Mouse (Mus musculus): ENCODE measurements around the gene Snx29. TPM values are rescaled to one million over a fixed set of nuclear protein-coding genes. Genes with fewer than 3 reads are reported as not detected.

Gene Snx29
- polyA plus RNA-seq, 2 experiments = 1.9 TPM

DNA sequence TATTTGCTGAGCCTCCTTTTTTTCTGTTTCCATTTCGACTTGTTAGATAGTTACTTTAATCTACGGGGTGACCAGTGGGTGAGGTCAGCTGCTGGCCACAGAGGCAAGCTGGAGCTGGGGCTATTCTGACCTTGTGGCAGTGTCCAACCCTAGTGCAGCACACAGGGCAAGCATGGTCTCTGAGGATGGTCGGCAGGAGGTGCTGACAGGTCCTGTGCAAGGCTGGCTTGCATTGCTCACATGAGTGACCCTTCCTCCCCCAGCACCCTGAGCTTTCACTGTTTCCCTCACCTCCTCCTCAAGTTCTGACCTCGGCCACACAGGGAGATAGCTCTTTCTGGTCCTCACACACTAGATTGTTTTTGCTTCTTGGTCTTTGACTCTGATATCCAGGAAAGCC, 46.5 kb downstream of the Snx29 start:
- H3K4me3 ChIP-seq (ENCODE audit: insufficient read depth in 1 of 2, low read depth in 2 of 2, low read length in 2 of 2) = no peak overlapping the region
- no peak for TF ChIP-seq CTCF (IDR thresholded peaks at IDR 0.05; ENCODE audit: low read depth)
- TF ChIP-seq EP300 (IDR thresholded peaks at IDR 0.05; ENCODE audit: low read depth) = no peak
- H3K27ac ChIP-seq = no peak overlapping the region
- H3K4me1 ChIP-seq (replicated peaks; ENCODE audit: control insufficient read depth in 2 of 2, insufficient read depth in 2 of 2, low read length in 1 of 2) = peaks cover 8 to 13% of the 10 kb centered on the region in 2 experiments
- H3K9ac ChIP-seq (replicated peaks) = no peak overlapping the region
- DNase-seq (ENCODE audit: low read depth in 3 of 3, low spot score in 3 of 3) (no peak), ATAC-seq (ENCODE audit: insufficient read depth) (no peak)
- 47% methylated on average over 4 of the region's 4 CpGs for WGBS (ENCODE audit: insufficient replicate concordance)
- no peak overlapping the region for H3K4me2 ChIP-seq (ENCODE audit: low read depth)
- H3K27me3 ChIP-seq (ENCODE audit: control insufficient read depth, insufficient read depth, low read length) = no peaks in the 10 kb centered on the region
- no peaks in the 10 kb centered on the region for H3K36me3 ChIP-seq (replicated peaks; ENCODE audit: control insufficient read depth, insufficient read depth, low read depth)
- H3K9me3 ChIP-seq (ENCODE audit: control insufficient read depth, low read length) = no peaks in the 10 kb centered on the region

DNA sequence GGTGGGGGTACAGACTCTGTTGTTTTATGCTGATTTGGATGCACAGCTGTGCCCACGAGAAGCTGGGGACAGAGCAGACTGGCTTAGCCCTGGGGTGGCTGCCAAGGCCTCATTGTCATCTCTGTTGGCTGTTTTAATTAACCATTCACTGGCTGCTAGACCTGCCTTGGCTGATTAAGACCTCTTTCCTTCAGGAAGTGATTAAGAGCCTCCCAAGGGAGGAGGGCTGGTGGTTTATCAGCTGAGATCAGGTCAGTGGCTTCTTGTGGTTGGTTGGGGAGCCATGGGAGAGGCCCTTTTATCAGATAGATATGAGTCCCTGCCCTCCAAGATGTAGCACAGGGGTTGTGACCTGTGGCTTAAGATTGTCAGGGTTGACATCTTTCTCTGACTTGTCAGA, 46.9 kb downstream of the Snx29 start:
- DNase-seq (ENCODE audit: low read depth in 3 of 3, low spot score in 3 of 3) (no peak), ATAC-seq (ENCODE audit: insufficient read depth) (peak; percentile 73; the same call in 1 of the 2 replicates)
- H3K27me3 ChIP-seq (ENCODE audit: control insufficient read depth, insufficient read depth, low read length) = no peaks in the 10 kb centered on the region
- 0% methylated on average over 1 of the region's 1 CpGs for WGBS (ENCODE audit: insufficient replicate concordance)
- no peak overlapping the region for H3K27ac ChIP-seq
- H3K4me1 ChIP-seq (replicated peaks; ENCODE audit: control insufficient read depth in 2 of 2, insufficient read depth in 2 of 2, low read length in 1 of 2) = peaks cover 8 to 13% of the 10 kb centered on the region in 2 experiments
- H3K9ac ChIP-seq (replicated peaks) = no peak overlapping the region
- H3K36me3 ChIP-seq (replicated peaks; ENCODE audit: control insufficient read depth, insufficient read depth, low read depth) = no peaks in the 10 kb centered on the region
- no peaks in the 10 kb centered on the region for H3K9me3 ChIP-seq (ENCODE audit: control insufficient read depth, low read length)
- H3K4me2 ChIP-seq (ENCODE audit: low read depth) = no peak overlapping the region; the same call in 1 of the 2 replicates
- TF ChIP-seq EP300 (IDR thresholded peaks at IDR 0.05; ENCODE audit: low read depth) = no peak
- TF ChIP-seq CTCF (IDR thresholded peaks at IDR 0.05; ENCODE audit: low read depth) = no peak
- H3K4me3 ChIP-seq (ENCODE audit: insufficient read depth in 1 of 2, low read depth in 2 of 2, low read length in 2 of 2) = no peak overlapping the region

DNA sequence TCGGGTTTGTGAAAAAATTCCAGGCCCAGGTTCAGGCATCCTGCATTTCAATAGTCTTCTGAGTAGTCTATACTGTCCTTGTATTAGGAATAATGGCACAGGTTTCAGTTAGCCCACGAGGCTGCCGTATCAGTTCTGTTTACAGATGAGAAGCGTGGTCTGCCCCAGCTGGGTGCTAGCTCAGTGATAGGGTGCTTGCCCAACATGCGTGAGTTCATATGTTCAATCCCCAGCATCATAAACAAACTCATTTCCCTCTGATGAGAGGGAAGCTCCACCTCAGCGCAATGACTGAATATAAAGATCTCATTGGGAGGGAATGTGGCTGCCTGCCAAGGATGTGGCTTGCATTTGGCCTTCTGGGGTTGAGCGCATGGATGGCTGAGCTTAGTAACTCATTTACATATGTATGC, 47.4 kb downstream of the Snx29 start:
- DNase-seq (ENCODE audit: low read depth in 3 of 3, low spot score in 3 of 3) (no peak), ATAC-seq (ENCODE audit: insufficient read depth) (peak; percentile 23; the same call in 1 of the 2 replicates)
- TF ChIP-seq EP300 (IDR thresholded peaks at IDR 0.05; ENCODE audit: low read depth) = no peak
- TF ChIP-seq CTCF (IDR thresholded peaks at IDR 0.05; ENCODE audit: low read depth) = no peak
- no peak overlapping the region for H3K27ac ChIP-seq
- H3K27me3 ChIP-seq (ENCODE audit: control insufficient read depth, insufficient read depth, low read length) = no peaks in the 10 kb centered on the region
- H3K4me1 ChIP-seq (replicated peaks; ENCODE audit: control insufficient read depth in 2 of 2, insufficient read depth in 2 of 2, low read length in 1 of 2) = peaks cover 8 to 13% of the 10 kb centered on the region in 2 experiments
- H3K36me3 ChIP-seq (replicated peaks; ENCODE audit: control insufficient read depth, insufficient read depth, low read depth) = no peaks in the 10 kb centered on the region
- no peak overlapping the region for H3K4me3 ChIP-seq (ENCODE audit: insufficient read depth in 1 of 2, low read depth in 2 of 2, low read length in 2 of 2)
- H3K9me3 ChIP-seq (ENCODE audit: control insufficient read depth, low read length) = no peaks in the 10 kb centered on the region
- no peak overlapping the region for H3K9ac ChIP-seq (replicated peaks)
- 32% methylated on average over 7 of the region's 7 CpGs for WGBS (ENCODE audit: insufficient replicate concordance)
- H3K4me2 ChIP-seq (ENCODE audit: low read depth) = no peak overlapping the region

DNA sequence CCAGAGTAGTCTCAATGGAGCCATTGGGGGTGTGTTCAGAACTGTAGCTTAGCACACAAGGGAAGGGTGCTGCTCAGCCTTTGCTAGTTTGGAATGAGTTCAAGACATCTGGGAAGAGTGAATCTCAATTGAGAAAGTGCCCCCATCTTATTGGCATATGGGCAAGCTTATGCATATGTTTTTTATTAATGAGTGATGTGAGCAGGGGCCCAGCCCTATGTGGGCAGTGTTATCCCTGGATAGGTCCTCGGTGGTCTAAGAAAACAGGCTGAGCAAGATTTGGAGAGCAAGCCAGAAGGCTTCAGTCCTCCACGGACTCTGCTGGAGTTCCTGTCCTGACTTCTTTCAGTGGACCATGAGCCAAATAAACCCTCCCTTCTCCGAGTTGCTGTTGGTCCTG, 56.6 kb downstream of the Snx29 start:
- Histone ChIP-seq H3K4me1 (replicated peaks; ENCODE audit: control insufficient read depth in 2 of 2, insufficient read depth in 2 of 2, low read length in 1 of 2) (no peaks in the 10 kb centered on the region), H3K9me3 (ENCODE audit: control insufficient read depth, low read length) (no peaks in the 10 kb centered on the region), H3K4me3 (ENCODE audit: insufficient read depth in 1 of 2, low read depth in 2 of 2, low read length in 2 of 2) (no peak overlapping the region), H3K27me3 (ENCODE audit: control insufficient read depth, insufficient read depth, low read length) (no peaks in the 10 kb centered on the region), H3K9ac (replicated peaks) (no peak overlapping the region), H3K27ac (no peak overlapping the region), H3K36me3 (replicated peaks; ENCODE audit: control insufficient read depth, insufficient read depth, low read depth) (no peaks in the 10 kb centered on the region), H3K4me2 (ENCODE audit: low read depth) (no peak overlapping the region)
- WGBS (ENCODE audit: insufficient replicate concordance) = 51% methylated on average over 3 of the region's 3 CpGs
- ATAC-seq (ENCODE audit: insufficient read depth) = no peak
- TF ChIP-seq CTCF (IDR thresholded peaks at IDR 0.05; ENCODE audit: low read depth) = no peak
- no peak for TF ChIP-seq EP300 (IDR thresholded peaks at IDR 0.05; ENCODE audit: low read depth)
- DNase-seq (ENCODE audit: low read depth in 3 of 3, low spot score in 3 of 3) = no peak

DNA sequence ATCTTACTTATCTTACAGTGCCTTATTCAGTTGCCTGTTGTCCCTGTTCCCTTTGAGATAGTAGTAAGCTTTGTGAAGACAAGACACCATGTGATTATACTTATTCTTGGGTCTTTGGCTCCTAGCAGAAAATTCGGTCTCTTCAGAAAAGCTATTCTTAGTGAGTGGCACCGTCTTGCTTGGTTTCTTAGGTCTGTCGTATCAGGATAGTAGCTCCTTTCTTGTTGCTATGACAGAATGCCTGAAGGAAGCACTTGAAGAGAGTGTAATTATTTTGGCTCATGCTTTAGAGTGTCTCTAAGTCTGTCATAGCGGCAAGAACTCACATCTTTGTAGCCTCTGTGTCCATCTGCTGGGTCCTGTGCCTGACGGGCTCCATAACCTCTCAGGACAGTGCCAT, 57.3 kb downstream of the Snx29 start:
- H3K4me1 ChIP-seq (replicated peaks; ENCODE audit: control insufficient read depth in 2 of 2, insufficient read depth in 2 of 2, low read length in 1 of 2) = peaks cover 0 to 1% of the 10 kb centered on the region in 2 experiments; a peak in 1 of 4 replicates
- H3K4me2 ChIP-seq (ENCODE audit: low read depth) = no peak overlapping the region
- WGBS (ENCODE audit: insufficient replicate concordance) = 63% methylated on average over 5 of the region's 5 CpGs
- H3K9me3 ChIP-seq (ENCODE audit: control insufficient read depth, low read length) = no peaks in the 10 kb centered on the region
- H3K27ac ChIP-seq = no peak overlapping the region
- H3K4me3 ChIP-seq (ENCODE audit: insufficient read depth in 1 of 2, low read depth in 2 of 2, low read length in 2 of 2) = no peak overlapping the region
- ATAC-seq (ENCODE audit: insufficient read depth) = no peak
- DNase-seq (ENCODE audit: low read depth in 3 of 3, low spot score in 3 of 3) = no peak
- no peak for TF ChIP-seq CTCF (IDR thresholded peaks at IDR 0.05; ENCODE audit: low read depth)
- no peak for TF ChIP-seq EP300 (IDR thresholded peaks at IDR 0.05; ENCODE audit: low read depth)
- H3K9ac ChIP-seq (replicated peaks) = no peak overlapping the region
- no peaks in the 10 kb centered on the region for H3K27me3 ChIP-seq (ENCODE audit: control insufficient read depth, insufficient read depth, low read length)
- no peaks in the 10 kb centered on the region for H3K36me3 ChIP-seq (replicated peaks; ENCODE audit: control insufficient read depth, insufficient read depth, low read depth)

Data from liver, embryonic 14.5 days (tissue).